Mouse (Mus musculus) neutrophil, adult 65 days (primary cell): Measurements from ENCODE around the gene Mpst. TPM values are rescaled to one million over a fixed set of nuclear protein-coding genes. Genes with fewer than 3 reads are reported as not detected.

Experiments
- total RNA-seq: library from RNA; stranded (reverse); gene quantifications from 2 replicates; pipeline ENCODE4 v1.2.4, GENCODE M21; 2023

The Mpst gene
- total RNA-seq, result 29.4 and 30.6 TPM in 2 replicates

DNA sequence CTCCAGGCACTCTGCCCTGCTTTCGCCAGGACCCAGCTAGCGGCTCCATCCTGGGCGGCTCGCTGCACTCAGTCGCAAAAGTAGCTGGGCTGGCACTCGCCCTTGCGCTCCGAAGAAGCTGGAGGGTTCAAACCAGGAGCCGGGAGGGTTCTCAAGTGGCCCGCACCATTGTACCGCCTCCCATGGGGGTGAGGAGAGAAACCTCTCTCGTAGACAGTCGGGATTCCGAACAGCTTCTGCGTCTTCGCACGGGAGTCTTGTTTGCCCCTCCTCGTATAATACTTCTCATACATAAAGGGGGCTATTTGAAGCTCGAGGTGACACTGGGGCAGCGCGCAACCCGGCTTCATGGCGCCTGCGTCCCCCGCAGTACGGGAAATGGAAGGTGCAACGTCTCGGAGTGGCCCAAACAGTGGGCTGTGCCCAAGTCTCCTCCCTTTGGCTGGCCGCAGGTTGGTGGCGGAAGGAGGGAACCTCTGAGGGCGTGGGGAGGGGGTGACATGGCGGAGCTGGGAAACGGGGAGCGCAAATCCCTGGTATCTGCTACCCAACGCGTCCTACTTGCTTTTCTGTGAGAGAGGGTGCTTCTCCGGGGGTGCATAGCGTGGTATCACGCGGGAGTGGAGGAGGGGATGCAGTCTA lies at the start of gene Mpst:
Mpst (plus strand) TSS at position 124 of the 642 bp plus-strand sequence.

DNA sequence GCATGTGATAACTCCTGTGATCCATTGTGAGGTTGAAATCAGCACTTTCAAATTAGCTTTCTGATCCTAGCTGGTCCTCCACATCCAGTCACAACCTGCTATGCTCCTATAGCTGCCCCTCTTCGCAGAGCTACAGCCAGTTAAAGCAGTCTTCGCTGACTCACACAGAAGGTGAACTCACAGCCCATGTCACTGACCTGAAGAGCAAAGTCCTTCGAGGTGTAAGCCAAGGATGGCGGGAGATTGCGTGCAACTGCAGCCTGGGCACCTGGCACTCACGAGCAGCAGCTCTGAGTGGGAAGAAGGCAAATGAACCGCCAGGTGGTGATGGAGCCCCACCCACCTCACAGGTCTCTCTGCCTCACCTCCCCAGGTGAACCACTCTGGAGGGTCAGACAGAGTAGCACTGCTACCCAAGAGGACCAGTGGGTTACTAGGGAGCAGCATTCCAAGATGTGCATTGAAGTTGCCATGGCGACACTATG lies 10.7 kb upstream of the Mpst start, which contains the start of gene Tex33:
Tex33 (minus strand) TSS at position 435 of the 485 bp plus-strand sequence.

GRCm38 (mm10) chr15:78405517-78406211 lies 552 bp upstream of the Mpst start, which contains the start of gene Tst:
Gene Tst (minus strand): TSS chr15:78405907.

GRCm38 (mm10) chr15:78428391-78429138 lies 22.3 kb downstream of the Mpst start, which contains the start of gene Kctd17:
Gene Kctd17 (plus strand): TSS chr15:78428564.

Other genes with a start within 250 kb of the Mpst start
- 6.6 and 11.7 TPM in 2 replicates for gene Ift27, start 232.3 kb upstream of the Mpst start, total RNA-seq
- gene Pvalb, start 200.0 kb upstream of the Mpst start, total RNA-seq, result not detected in 2 replicates
- 753 and 775 TPM in 2 replicates for gene Ncf4, start 161.6 kb upstream of the Mpst start, total RNA-seq
- 26.7 and 28.6 TPM in 2 replicates for gene Csf2rb2, start 100.7 kb upstream of the Mpst start, total RNA-seq
- gene Csf2rb, start 80.7 kb upstream of the Mpst start, total RNA-seq, result 233 and 237 TPM in 2 replicates
- gene Tex33, start 10.5 kb upstream of the Mpst start, total RNA-seq, result not detected in 2 replicates
- gene Tst, start 509 bp upstream of the Mpst start, total RNA-seq, result 19.2 and 23.1 TPM in 2 replicates
- gene Kctd17, start 22.1 kb downstream of the Mpst start, total RNA-seq, result 5.1 and 7.8 TPM in 2 replicates
- not detected in 2 replicates for gene Tmprss6, start 62.2 kb downstream of the Mpst start, total RNA-seq
- 0.66 TPM in 1 of 2 replicates, not detected in the other for gene Il2rb, start 88.9 kb downstream of the Mpst start, total RNA-seq
- gene C1qtnf6, start 125.0 kb downstream of the Mpst start, total RNA-seq, result 0.16 and 1.0 TPM in 2 replicates
- gene Sstr3, start 138.3 kb downstream of the Mpst start, total RNA-seq, result not detected in 2 replicates
- gene Rac2, start 166.4 kb downstream of the Mpst start, total RNA-seq, result 1,248 and 1,692 TPM in 2 replicates
- 179 and 199 TPM in 2 replicates for gene Cyth4, start 190.6 kb downstream of the Mpst start, total RNA-seq